Mouse (Mus musculus) MEL-GATA-1-ER (cell line): ENCODE measurements around the gene Gm45799.

Experiments
- DNase-seq: peaks from one replicate; pipeline ENCODE4 v3.0.0-alpha.2; 2012; ENCODE audit warnings: low read depth; ENCODE audit errors: extremely low read depth

Gm45799 gene

DNA sequence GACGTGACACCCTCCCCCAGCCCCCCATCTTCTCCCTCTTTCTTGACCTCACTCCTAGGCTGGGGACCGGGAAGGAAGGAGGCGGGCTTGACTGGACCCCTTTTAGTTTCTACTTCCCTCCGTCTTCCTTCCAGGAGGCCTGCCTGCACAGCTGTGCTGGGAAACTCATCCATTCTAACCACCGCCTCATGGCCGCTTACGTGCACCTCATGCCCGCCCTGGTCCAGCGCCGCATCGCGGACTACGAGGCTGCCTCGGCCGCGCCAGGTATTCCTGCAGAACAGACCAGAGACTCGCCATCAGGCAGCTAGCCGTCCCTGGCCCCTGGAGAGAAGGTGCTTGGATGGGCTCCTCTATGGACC lies 523 bp downstream of the Gm45799 start:
- DNase-seq: no peak

DNA sequence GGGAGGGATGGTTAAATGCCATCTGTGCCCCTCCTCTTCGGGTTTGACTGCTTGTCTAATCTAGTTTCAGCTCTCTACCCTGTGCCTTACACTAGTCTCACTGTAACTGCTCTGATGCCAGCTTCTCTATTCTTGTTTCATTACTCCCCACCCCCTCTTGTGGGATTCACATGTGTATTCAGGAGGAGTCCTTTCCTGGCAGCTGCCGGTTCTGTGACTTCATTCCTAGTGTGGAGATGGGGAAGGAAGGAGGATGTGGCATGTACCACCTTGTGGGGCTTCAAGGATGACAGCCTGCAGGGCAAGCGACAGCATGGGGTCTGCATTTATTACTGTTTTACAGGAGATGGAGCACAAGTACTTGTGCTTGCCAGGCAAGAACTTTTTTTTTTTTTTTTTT lies 1.6 kb downstream of the Gm45799 start:
- DNase-seq: no peak

DNA sequence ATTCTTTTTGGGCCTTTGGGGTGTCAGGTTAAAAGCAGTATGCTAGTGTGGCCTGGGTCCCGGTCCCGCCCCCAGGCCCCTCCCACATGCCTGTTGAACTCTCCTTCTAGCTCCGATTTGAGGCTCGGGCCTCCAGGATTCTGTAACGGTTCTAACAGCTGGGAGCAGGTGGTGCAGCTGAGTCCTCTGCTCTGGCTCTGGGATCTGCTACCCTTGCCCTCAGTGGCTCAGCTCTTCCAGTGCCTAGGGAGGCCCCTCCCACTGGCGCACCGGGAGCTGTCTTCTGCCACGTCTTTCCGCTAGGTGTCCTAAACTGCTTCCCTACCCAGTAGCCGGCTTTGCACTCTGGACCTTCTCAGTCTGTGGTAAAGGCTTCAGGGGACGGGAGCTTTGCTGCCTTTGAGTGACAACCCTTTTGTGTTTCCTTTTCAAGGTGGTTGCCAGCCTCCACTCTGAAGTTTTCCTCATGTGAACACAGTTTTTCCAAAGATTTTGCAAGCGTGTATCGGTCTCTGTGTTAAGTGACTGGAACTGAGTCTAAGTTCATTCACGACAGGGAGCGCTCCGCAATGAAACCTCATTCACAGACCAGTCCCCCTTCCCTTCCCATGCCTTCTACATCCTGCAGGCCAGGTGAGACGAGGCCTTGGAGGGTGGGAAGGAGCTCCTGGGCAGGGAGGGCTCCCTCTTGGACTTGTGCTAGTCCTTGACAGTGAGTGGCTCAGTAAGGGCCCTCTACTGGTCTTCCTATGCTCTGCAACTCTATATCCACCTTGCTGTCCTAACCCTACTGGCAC lies 10.5 kb downstream of the Gm45799 start, which contains the start of gene Dnhd1:
Dnhd1 (plus strand) TSS at position 189 of the 797 bp plus-strand sequence.
- no peak for DNase-seq

- no peak for DNase-seq
Observed at GRCm38 (mm10) chr7:105685541-105686197, 45.3 kb downstream of the Gm45799 start.

DNA sequence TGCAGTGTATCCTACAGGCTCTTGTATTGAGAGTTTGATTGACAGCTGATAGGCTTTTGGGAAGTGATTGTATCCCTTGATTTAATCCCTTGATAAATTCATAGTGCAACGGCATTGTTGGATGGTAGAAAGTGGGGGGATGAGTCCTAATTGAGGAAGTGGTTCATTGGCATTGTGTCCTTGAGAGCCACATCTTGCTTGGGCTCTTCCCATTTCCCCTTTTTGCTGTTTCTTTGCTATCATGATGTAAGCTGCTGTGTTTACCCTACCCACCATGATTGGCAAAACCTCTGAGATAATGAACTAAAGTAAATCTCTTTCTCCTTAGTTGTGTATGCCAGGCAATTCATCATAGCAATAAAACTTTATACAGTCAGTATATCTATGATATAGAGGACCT lies 50.5 kb downstream of the Gm45799 start:
- peak; percentile 60 for DNase-seq

- no peak for DNase-seq
Observed at GRCm38 (mm10) chr7:105703184-105703583, 62.8 kb downstream of the Gm45799 start.

DNA sequence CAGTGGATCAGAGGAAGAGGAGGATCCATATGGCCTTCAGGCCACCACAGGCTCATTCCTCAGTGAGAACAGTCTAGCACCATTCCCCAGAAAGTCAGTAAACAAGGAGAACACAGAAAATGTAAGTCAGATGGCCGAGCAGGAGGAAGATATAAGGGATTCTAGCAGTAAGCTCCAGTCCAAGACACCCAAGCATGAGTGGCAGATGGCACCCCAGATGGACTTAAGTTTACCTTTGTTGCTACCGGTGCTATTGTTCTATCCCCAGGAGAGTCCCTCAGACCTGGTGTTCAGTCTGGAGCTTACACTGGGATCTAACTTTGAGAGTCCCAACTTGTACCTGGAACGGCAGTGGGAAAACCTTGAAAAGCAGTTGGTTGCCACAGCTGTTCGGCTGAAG lies 63.5 kb downstream of the Gm45799 start:
- DNase-seq: no peak

DNA sequence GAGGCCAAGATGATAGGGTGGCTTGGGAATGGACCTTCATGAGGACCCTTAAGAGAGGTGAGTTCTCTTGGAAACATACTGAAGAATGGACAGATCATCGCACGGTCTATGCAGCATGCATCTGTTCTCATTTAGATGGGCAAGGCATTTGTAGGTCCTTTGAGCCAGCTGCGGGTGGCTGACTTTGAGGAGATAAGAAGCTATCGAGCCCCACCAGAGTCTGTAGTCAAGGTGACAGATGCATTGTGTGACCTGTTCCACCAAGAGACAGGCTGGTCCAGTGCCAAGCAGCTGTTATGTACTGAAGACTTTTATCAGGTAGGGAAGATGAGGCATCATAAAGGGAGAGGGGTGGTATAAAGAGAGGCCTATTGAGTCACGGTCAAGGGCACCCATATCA lies 68.4 kb downstream of the Gm45799 start:
- peak; percentile 33 for DNase-seq

DNA sequence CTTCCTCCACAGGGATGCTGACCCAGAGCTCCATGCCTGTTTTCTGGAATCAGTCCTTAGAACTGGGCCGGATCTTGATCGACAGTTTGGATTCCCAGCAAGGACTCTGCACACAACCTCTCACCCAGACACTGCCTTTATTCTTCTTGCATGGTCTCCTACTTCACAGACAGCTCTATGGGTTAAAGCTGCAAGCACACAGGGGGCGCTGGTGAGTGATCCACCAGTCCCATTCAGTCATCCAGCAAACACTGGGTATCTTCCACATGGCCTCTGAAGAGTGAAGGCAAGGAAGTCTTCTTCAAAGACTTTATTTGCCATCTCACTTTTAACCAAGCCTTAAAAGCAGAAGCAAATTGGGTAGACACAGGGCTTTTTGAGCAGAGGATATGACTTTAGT lies 75.0 kb downstream of the Gm45799 start:
- no peak for DNase-seq

DNA sequence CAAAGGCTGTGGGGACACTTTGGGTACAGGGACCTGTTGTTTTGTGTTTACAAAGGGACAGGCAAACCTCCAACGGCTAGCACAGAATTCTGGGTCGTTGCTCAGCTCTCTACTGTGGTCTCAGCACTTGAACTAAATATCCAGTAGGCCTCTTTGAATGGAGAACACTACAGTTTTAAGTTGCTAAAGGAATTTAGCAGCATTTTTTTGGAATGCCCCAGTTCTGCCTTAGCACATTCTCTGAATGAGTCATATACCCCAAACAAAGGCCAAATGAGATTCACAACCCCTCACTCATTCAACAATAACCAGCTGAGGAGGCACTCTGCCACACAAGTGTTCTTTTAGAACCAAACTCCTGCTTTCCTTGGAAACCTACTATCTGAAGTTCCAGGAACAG lies 81.6 kb downstream of the Gm45799 start:
- DNase-seq: no peak

- DNase-seq: no peak
Observed at GRCm38 (mm10) chr7:105726144-105726979, 86.0 kb downstream of the Gm45799 start.

- DNase-seq: no peak
Observed at GRCm38 (mm10) chr7:105726980-105727325, 86.6 kb downstream of the Gm45799 start.

GRCm38 (mm10) chr7:105728701-105729428 lies 88.5 kb downstream of the Gm45799 start:
- no peak for DNase-seq

DNA sequence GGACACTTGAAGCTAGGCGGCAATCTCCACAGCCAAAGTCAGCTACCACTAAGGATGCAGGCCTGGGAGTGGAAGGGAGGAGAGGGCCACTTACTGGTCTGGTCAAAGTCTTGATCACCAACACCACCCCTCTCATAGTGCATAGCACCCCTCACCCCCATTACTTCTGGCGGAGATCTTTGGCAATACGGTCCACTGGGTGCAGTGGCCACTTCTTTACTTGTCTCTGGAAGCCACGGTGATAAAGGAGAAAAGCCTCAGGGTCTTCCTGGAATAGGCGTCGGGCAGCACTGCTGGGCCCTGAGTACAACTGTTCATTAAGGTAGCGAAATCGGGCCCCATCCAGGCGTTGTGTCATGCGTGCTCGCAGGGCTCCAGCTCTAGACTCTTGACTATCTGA lies 93.5 kb downstream of the Gm45799 start:
- no peak for DNase-seq
